Mouse (Mus musculus) limb, embryonic 10.5 days (tissue): Measurements from ENCODE around the gene Cdh1. TPM values are rescaled to one million over a fixed set of nuclear protein-coding genes. Genes with fewer than 3 reads are reported as not detected.

Source experiments
- DNase-seq: peaks from one replicate; pipeline ENCODE4 v3.0.0-alpha.2; 2017; ENCODE audit warnings: low spot score
- H3K27ac ChIP-seq: fragments of 300-500 bp; sonication (generic); 2 replicates; pipeline ENCODE4 v1.5.1; 2016; ENCODE audit warnings: mild to moderate bottlenecking
- H3K27me3 ChIP-seq: fragments of 300-500 bp; sonication (generic); 2 replicates; pipeline ENCODE4 v1.6.1; 2016; ENCODE audit warnings: low read depth, mild to moderate bottlenecking; ENCODE audit not compliant: poor library complexity, severe bottlenecking
- H3K36me3 ChIP-seq: fragments of 300-500 bp; sonication (generic); 2 replicates; pipeline ENCODE4 v1.6.1; 2016; ENCODE audit warnings: mild to moderate bottlenecking, moderate library complexity
- H3K4me1 ChIP-seq: fragments of 300-500 bp; sonication (generic); 2 replicates; pipeline ENCODE4 v1.6.1; 2016
- H3K4me3 ChIP-seq: fragments of 300-500 bp; sonication (generic); 2 replicates; pipeline ENCODE4 v1.5.1; 2016; ENCODE audit warnings: mild to moderate bottlenecking, moderate library complexity
- H3K9me3 ChIP-seq: fragments of 300-500 bp; sonication (generic); replicated peaks from 2 replicates; pipeline ENCODE4 v1.6.1; 2016; ENCODE audit warnings: mild to moderate bottlenecking
- WGBS: fragments of 180-500 bp; shearing (Covaris S2); methylation state at CpG from one replicate; pipeline ENCODE4 v1.1.7; 2016; 5-methylcytosine and 5-hydroxymethylcytosine counted together
- polyA plus RNA-seq: library from polyadenylated mRNA; unstranded; fragments of >200 nt; fragmentation: Nextera tagmentation; extraction: Ambion mirVana; gene quantifications from 2 replicates; pipeline ENCODE4 v1.2.1, GENCODE M21; 2016

Cdh1 gene
- polyA plus RNA-seq, 1 experiment from 2014 or later = 16.4 TPM

GRCm38 (mm10) chr8:106651994-106652393 lies 48.8 kb downstream of the Cdh1 start:
- no peaks in the 10 kb centered on the region for H3K27me3 ChIP-seq
- DNase-seq = no peak
- H3K4me3 ChIP-seq = no peak overlapping the region
- no peak overlapping the region for H3K27ac ChIP-seq
- no peaks in the 10 kb centered on the region for H3K4me1 ChIP-seq
- H3K36me3 ChIP-seq = no peaks in the 10 kb centered on the region
- H3K9me3 ChIP-seq = no peaks in the 10 kb centered on the region
- WGBS = 90% methylated on average over 3 of the region's 3 CpGs

GRCm38 (mm10) chr8:106656046-106656445 lies 52.9 kb downstream of the Cdh1 start:
- Histone ChIP-seq H3K9me3 (no peaks in the 10 kb centered on the region), H3K27ac (no peak overlapping the region), H3K27me3 (no peaks in the 10 kb centered on the region), H3K36me3 (no peaks in the 10 kb centered on the region), H3K4me3 (no peak overlapping the region), H3K4me1 (no peaks in the 10 kb centered on the region)
- no peak for DNase-seq

GRCm38 (mm10) chr8:106672786-106673185 lies 69.6 kb downstream of the Cdh1 start:
- WGBS = 66% methylated on average over 2 of the region's 2 CpGs
- Histone ChIP-seq H3K27ac (no peak overlapping the region), H3K27me3 (no peaks in the 10 kb centered on the region), H3K36me3 (no peaks in the 10 kb centered on the region), H3K4me1 (no peaks in the 10 kb centered on the region), H3K4me3 (no peak overlapping the region), H3K9me3 (no peaks in the 10 kb centered on the region)
- no peak for DNase-seq

GRCm38 (mm10) chr8:106674318-106674717 lies 71.2 kb downstream of the Cdh1 start:
- H3K9me3 ChIP-seq = no peaks in the 10 kb centered on the region
- H3K4me3 ChIP-seq = no peak overlapping the region
- DNase-seq = no peak
- H3K36me3 ChIP-seq = no peaks in the 10 kb centered on the region
- H3K27ac ChIP-seq = no peak overlapping the region
- 97% methylated on average over 15 of the region's 15 CpGs for WGBS
- H3K27me3 ChIP-seq = no peaks in the 10 kb centered on the region
- H3K4me1 ChIP-seq = no peaks in the 10 kb centered on the region

GRCm38 (mm10) chr8:106674894-106675293 lies 71.7 kb downstream of the Cdh1 start:
- H3K36me3 ChIP-seq = no peaks in the 10 kb centered on the region
- no peak overlapping the region for H3K4me3 ChIP-seq
- H3K9me3 ChIP-seq = no peaks in the 10 kb centered on the region
- H3K27me3 ChIP-seq = no peaks in the 10 kb centered on the region
- no peaks in the 10 kb centered on the region for H3K4me1 ChIP-seq
- no peak overlapping the region for H3K27ac ChIP-seq
- no peak for DNase-seq
- 82% methylated on average over 8 of the region's 8 CpGs for WGBS

GRCm38 (mm10) chr8:106682971-106683668 lies 80.0 kb downstream of the Cdh1 start, which contains the start of gene Tango6:
TSS of gene Tango6 (plus strand) at chr8:106683068.
- under 1% methylated on average over 50 of the region's 50 CpGs for WGBS
- DNase-seq = peak; percentile 93
- Histone ChIP-seq H3K4me3 (peak within 1 kb of the TSS; percentile 83), H3K4me1 (peaks cover 17% of the 10 kb centered on the region), H3K27ac (peak within 1 kb of the TSS; percentile 97), H3K36me3 (no peaks in the 10 kb centered on the region), H3K27me3 (no peaks in the 10 kb centered on the region), H3K9me3 (no peaks in the 10 kb centered on the region)

- 94% methylated on average over 4 of the region's 4 CpGs for WGBS
- H3K4me1 ChIP-seq = peaks cover 17% of the 10 kb centered on the region
- no peaks in the 10 kb centered on the region for H3K27me3 ChIP-seq
- no peak for DNase-seq
- H3K27ac ChIP-seq = no peak overlapping the region
- H3K9me3 ChIP-seq = no peaks in the 10 kb centered on the region
- H3K4me3 ChIP-seq = no peak overlapping the region
- H3K36me3 ChIP-seq = peaks cover 9% of the 10 kb centered on the region
Observed at GRCm38 (mm10) chr8:106684387-106684786, 81.2 kb downstream of the Cdh1 start.

- no peaks in the 10 kb centered on the region for H3K27me3 ChIP-seq
- no peak for DNase-seq
- H3K9me3 ChIP-seq = no peaks in the 10 kb centered on the region
- no peak overlapping the region for H3K27ac ChIP-seq
- peaks cover 17% of the 10 kb centered on the region for H3K4me1 ChIP-seq
- no peak overlapping the region for H3K4me3 ChIP-seq
- WGBS = 13% methylated on average over 4 of the region's 4 CpGs
- H3K36me3 ChIP-seq = peaks cover 35% of the 10 kb centered on the region
Observed at GRCm38 (mm10) chr8:106687479-106687878, 84.3 kb downstream of the Cdh1 start.

GRCm38 (mm10) chr8:106697748-106698248 lies 94.6 kb downstream of the Cdh1 start:
- WGBS = 78% methylated on average over 3 of the region's 3 CpGs
- Histone ChIP-seq H3K9me3 (no peaks in the 10 kb centered on the region), H3K4me1 (peaks cover 10% of the 10 kb centered on the region), H3K27ac (no peak overlapping the region), H3K27me3 (no peaks in the 10 kb centered on the region), H3K4me3 (no peak overlapping the region), H3K36me3 (peaks cover 86% of the 10 kb centered on the region)
- no peak for DNase-seq

- peak; percentile 80 for DNase-seq
- H3K27ac ChIP-seq = no peak overlapping the region
- H3K9me3 ChIP-seq = no peaks in the 10 kb centered on the region
- no peaks in the 10 kb centered on the region for H3K27me3 ChIP-seq
- no peak overlapping the region for H3K4me3 ChIP-seq
- WGBS = 80% methylated on average over 5 of the region's 5 CpGs
- H3K36me3 ChIP-seq = peaks cover 80% of the 10 kb centered on the region
- H3K4me1 ChIP-seq = peaks cover 13% of the 10 kb centered on the region
Observed at GRCm38 (mm10) chr8:106699588-106699987, 96.4 kb downstream of the Cdh1 start.

- Histone ChIP-seq H3K27me3 (no peaks in the 10 kb centered on the region), H3K4me1 (peaks cover 19% of the 10 kb centered on the region), H3K9me3 (no peaks in the 10 kb centered on the region), H3K27ac (no peak overlapping the region), H3K36me3 (peaks cover 80% of the 10 kb centered on the region), H3K4me3 (no peak overlapping the region)
- DNase-seq = no peak
- 93% methylated on average over 6 of the region's 6 CpGs for WGBS
Observed at GRCm38 (mm10) chr8:106700131-106700530, 97.0 kb downstream of the Cdh1 start.

GRCm38 (mm10) chr8:106701360-106701759 lies 98.2 kb downstream of the Cdh1 start:
- no peak overlapping the region for H3K4me3 ChIP-seq
- WGBS = 92% methylated on average over 3 of the region's 3 CpGs
- H3K27ac ChIP-seq = no peak overlapping the region
- peaks cover 79% of the 10 kb centered on the region for H3K36me3 ChIP-seq
- H3K27me3 ChIP-seq = no peaks in the 10 kb centered on the region
- H3K9me3 ChIP-seq = no peaks in the 10 kb centered on the region
- DNase-seq = no peak
- H3K4me1 ChIP-seq = peaks cover 20% of the 10 kb centered on the region

GRCm38 (mm10) chr8:106704199-106704900 lies 101.2 kb downstream of the Cdh1 start:
- DNase-seq = no peak
- H3K4me3 ChIP-seq = no peak overlapping the region
- no peaks in the 10 kb centered on the region for H3K27me3 ChIP-seq
- peak overlapping the region; percentile 64; the same call in 1 of the 2 replicates for H3K27ac ChIP-seq
- H3K36me3 ChIP-seq = peaks cover 54% of the 10 kb centered on the region
- peaks cover 9% of the 10 kb centered on the region; the same call in 1 of the 2 replicates for H3K4me1 ChIP-seq
- H3K9me3 ChIP-seq = no peaks in the 10 kb centered on the region
- 86% methylated on average over 9 of the region's 9 CpGs for WGBS
